Mouse (Mus musculus): ENCODE data around the gene Taf8. TPM values are rescaled to one million over a fixed set of nuclear protein-coding genes. Genes with fewer than 3 reads are reported as not detected.

Gene Taf8
- polyA plus RNA-seq, 1 experiment from 2014 or later, result 27.6 TPM

DNA sequence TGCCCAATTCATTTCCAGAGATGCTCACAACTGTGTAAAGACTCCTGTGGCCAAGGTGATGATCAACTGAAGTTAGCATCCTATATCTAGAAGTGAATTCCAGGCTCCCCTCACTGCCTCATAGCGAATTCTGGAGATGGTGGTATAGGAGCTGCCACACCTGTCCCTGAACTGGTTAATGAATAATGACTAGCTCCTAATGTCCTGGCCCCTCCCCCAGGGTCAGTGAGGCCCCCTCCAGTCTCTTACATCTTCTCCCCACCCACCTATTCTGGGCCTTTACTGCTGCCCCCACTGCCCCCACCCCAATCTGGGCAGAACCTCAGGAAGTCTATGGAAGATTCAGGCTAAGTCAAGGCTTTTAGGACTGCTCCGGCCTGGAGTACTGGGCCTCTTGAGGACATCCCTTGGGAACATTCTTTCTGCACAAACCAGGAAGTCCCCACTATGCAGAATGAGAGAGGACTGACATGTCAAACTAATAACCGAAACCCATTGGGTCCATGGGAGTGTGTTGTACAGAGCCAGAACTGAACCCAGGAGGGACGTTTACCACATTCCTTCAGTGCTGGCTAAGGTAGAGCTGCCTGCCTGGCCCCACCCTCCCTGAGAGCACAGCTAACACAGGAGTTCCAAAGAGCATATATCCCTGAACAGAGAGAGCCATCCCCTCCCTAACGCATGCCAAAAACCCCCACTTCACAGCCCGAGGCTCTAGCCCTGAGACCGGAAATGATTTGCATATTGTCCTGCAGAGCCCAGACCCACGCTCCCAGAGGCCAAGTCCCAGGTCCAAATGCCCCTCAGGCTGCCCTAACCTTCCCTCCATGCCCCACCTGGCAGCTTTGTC, 53.3 kb downstream of the Taf8 start:
- no peaks in the 10 kb centered on the region for H3K36me3 ChIP-seq (replicated peaks; ENCODE audit: control insufficient read depth, insufficient read depth, low read depth, low read length)
- DNase-seq (ENCODE audit: low spot score) (no peak), ATAC-seq (replicated peaks; ENCODE audit: insufficient number of reproducible peaks, low FRiP score, low TSS enrichment, low read depth) (no peak)
- no peak overlapping the region for H3K9ac ChIP-seq (replicated peaks; ENCODE audit: low read length)
- no peak overlapping the region for H3K4me2 ChIP-seq (ENCODE audit: low read depth, low read length)
- H3K4me3 ChIP-seq (ENCODE audit: low read depth, low read length), result no peak overlapping the region
- 33% methylated on average over 8 of the region's 8 CpGs for WGBS
- H3K27ac ChIP-seq (replicated peaks; ENCODE audit: low read depth, low read length), result no peak overlapping the region
- no peaks in the 10 kb centered on the region for H3K9me3 ChIP-seq (replicated peaks; ENCODE audit: control insufficient read depth, low read length)
- H3K4me1 ChIP-seq (ENCODE audit: control insufficient read depth, insufficient read depth, low read length), result peaks cover 2% of the 10 kb centered on the region
- H3K27me3 ChIP-seq (ENCODE audit: control insufficient read depth, insufficient read depth, low read length), result no peaks in the 10 kb centered on the region

GRCm38 (mm10) chr17:47446561-47446960, 55.5 kb downstream of the Taf8 start:
- no peak for ATAC-seq (replicated peaks; ENCODE audit: insufficient number of reproducible peaks, low FRiP score, low TSS enrichment, low read depth)
- no peak overlapping the region for H3K4me3 ChIP-seq (ENCODE audit: low read depth, low read length)
- H3K4me1 ChIP-seq (ENCODE audit: control insufficient read depth, insufficient read depth, low read length), result no peaks in the 10 kb centered on the region; the same call in 1 of the 2 replicates
- H3K9ac ChIP-seq (replicated peaks; ENCODE audit: low read length), result no peak overlapping the region
- H3K36me3 ChIP-seq (replicated peaks; ENCODE audit: control insufficient read depth, insufficient read depth, low read depth, low read length), result no peaks in the 10 kb centered on the region
- no peak overlapping the region for H3K27ac ChIP-seq (replicated peaks; ENCODE audit: low read depth, low read length)
- no peak overlapping the region for H3K4me2 ChIP-seq (ENCODE audit: low read depth, low read length)
- DNase-seq (ENCODE audit: low spot score), result no peak
- no peaks in the 10 kb centered on the region for H3K27me3 ChIP-seq (ENCODE audit: control insufficient read depth, insufficient read depth, low read length)
- no peaks in the 10 kb centered on the region for H3K9me3 ChIP-seq (replicated peaks; ENCODE audit: control insufficient read depth, low read length)
- WGBS, result 92% methylated on average over 11 of the region's 11 CpGs

- H3K9ac ChIP-seq (replicated peaks; ENCODE audit: low read length), result no peak overlapping the region
- H3K27ac ChIP-seq (replicated peaks; ENCODE audit: low read depth, low read length), result no peak overlapping the region
- H3K4me2 ChIP-seq (ENCODE audit: low read depth, low read length), result no peak overlapping the region
- H3K36me3 ChIP-seq (replicated peaks; ENCODE audit: control insufficient read depth, insufficient read depth, low read depth, low read length), result no peaks in the 10 kb centered on the region
- H3K9me3 ChIP-seq (replicated peaks; ENCODE audit: control insufficient read depth, low read length), result no peaks in the 10 kb centered on the region
- ATAC-seq (replicated peaks; ENCODE audit: insufficient number of reproducible peaks, low FRiP score, low TSS enrichment, low read depth) (no peak), DNase-seq (ENCODE audit: low spot score) (no peak)
- no peaks in the 10 kb centered on the region; the same call in 1 of the 2 replicates for H3K4me1 ChIP-seq (ENCODE audit: control insufficient read depth, insufficient read depth, low read length)
- WGBS, result 69% methylated on average over 9 of the region's 9 CpGs
- no peak overlapping the region for H3K4me3 ChIP-seq (ENCODE audit: low read depth, low read length)
- H3K27me3 ChIP-seq (ENCODE audit: control insufficient read depth, insufficient read depth, low read length), result no peaks in the 10 kb centered on the region
Measured at GRCm38 (mm10) chr17:47446025-47446424, 56.1 kb downstream of the Taf8 start.

GRCm38 (mm10) chr17:47445518-47445917, 56.6 kb downstream of the Taf8 start:
- ATAC-seq (replicated peaks; ENCODE audit: insufficient number of reproducible peaks, low FRiP score, low TSS enrichment, low read depth), result no peak
- Histone ChIP-seq H3K9ac (replicated peaks; ENCODE audit: low read length) (no peak overlapping the region), H3K27me3 (ENCODE audit: control insufficient read depth, insufficient read depth, low read length) (no peaks in the 10 kb centered on the region), H3K4me2 (ENCODE audit: low read depth, low read length) (no peak overlapping the region), H3K9me3 (replicated peaks; ENCODE audit: control insufficient read depth, low read length) (no peaks in the 10 kb centered on the region), H3K4me1 (ENCODE audit: control insufficient read depth, insufficient read depth, low read length) (no peaks in the 10 kb centered on the region; the same call in none of the 2 replicates), H3K27ac (replicated peaks; ENCODE audit: low read depth, low read length) (no peak overlapping the region), H3K36me3 (replicated peaks; ENCODE audit: control insufficient read depth, insufficient read depth, low read depth, low read length) (no peaks in the 10 kb centered on the region), H3K4me3 (ENCODE audit: low read depth, low read length) (no peak overlapping the region)
- 69% methylated on average over 11 of the region's 11 CpGs for WGBS
- DNase-seq (ENCODE audit: low spot score), result no peak

- no peaks in the 10 kb centered on the region for H3K36me3 ChIP-seq (replicated peaks; ENCODE audit: control insufficient read depth, insufficient read depth, low read depth, low read length)
- no peaks in the 10 kb centered on the region for H3K27me3 ChIP-seq (ENCODE audit: control insufficient read depth, insufficient read depth, low read length)
- H3K4me1 ChIP-seq (ENCODE audit: control insufficient read depth, insufficient read depth, low read length), result no peaks in the 10 kb centered on the region; the same call in none of the 2 replicates
- no peak overlapping the region for H3K9ac ChIP-seq (replicated peaks; ENCODE audit: low read length)
- WGBS, result 69% methylated on average over 6 of the region's 6 CpGs
- H3K27ac ChIP-seq (replicated peaks; ENCODE audit: low read depth, low read length), result no peak overlapping the region
- no peak overlapping the region for H3K4me3 ChIP-seq (ENCODE audit: low read depth, low read length)
- no peaks in the 10 kb centered on the region for H3K9me3 ChIP-seq (replicated peaks; ENCODE audit: control insufficient read depth, low read length)
- H3K4me2 ChIP-seq (ENCODE audit: low read depth, low read length), result no peak overlapping the region
- no peak for DNase-seq (ENCODE audit: low spot score)
- ATAC-seq (replicated peaks; ENCODE audit: insufficient number of reproducible peaks, low FRiP score, low TSS enrichment, low read depth), result no peak
Measured at GRCm38 (mm10) chr17:47444113-47444512, 58.0 kb downstream of the Taf8 start.

DNA sequence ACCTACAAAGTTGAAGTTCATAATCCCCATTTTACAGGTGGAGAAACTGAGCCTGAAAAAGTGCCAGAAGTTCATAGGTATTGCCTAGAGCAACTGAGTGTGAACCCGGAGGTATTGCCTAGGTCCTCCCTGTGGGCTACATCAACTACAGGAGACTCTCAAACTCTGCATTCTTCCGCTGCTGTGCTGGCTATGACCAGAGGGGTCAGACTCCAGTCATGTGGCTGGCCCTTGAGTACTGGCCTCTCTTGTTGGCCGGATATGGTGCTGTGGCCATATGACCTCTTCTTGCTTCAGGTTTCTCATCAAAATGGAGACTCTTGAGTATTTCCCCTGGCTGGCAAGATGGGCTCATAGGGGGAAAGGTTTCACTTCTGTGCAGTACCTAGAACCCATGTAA, 59.8 kb downstream of the Taf8 start:
- no peaks in the 10 kb centered on the region; the same call in 1 of the 2 replicates for H3K4me1 ChIP-seq (ENCODE audit: control insufficient read depth, insufficient read depth, low read length)
- no peaks in the 10 kb centered on the region for H3K9me3 ChIP-seq (replicated peaks; ENCODE audit: control insufficient read depth, low read length)
- no peaks in the 10 kb centered on the region for H3K36me3 ChIP-seq (replicated peaks; ENCODE audit: control insufficient read depth, insufficient read depth, low read depth, low read length)
- no peak overlapping the region for H3K4me3 ChIP-seq (ENCODE audit: low read depth, low read length)
- no peak overlapping the region for H3K4me2 ChIP-seq (ENCODE audit: low read depth, low read length)
- no peak for ATAC-seq (replicated peaks; ENCODE audit: insufficient number of reproducible peaks, low FRiP score, low TSS enrichment, low read depth)
- H3K27me3 ChIP-seq (ENCODE audit: control insufficient read depth, insufficient read depth, low read length), result peaks cover 8% of the 10 kb centered on the region
- H3K27ac ChIP-seq (replicated peaks; ENCODE audit: low read depth, low read length), result no peak overlapping the region
- H3K9ac ChIP-seq (replicated peaks; ENCODE audit: low read length), result no peak overlapping the region
- no peak for DNase-seq (ENCODE audit: low spot score)
- WGBS, result 77% methylated on average over 3 of the region's 3 CpGs

GRCm38 (mm10) chr17:47441296-47442051, 60.6 kb downstream of the Taf8 start:
- no peak overlapping the region for H3K4me3 ChIP-seq (ENCODE audit: low read depth, low read length)
- DNase-seq (ENCODE audit: low spot score), result no peak

More at GRCm38 (mm10) chr17:47441296-47442051, 60.6 kb downstream of the Taf8 start:
- Histone ChIP-seq H3K27me3 (ENCODE audit: control insufficient read depth, insufficient read depth, low read length) (peaks cover 15% of the 10 kb centered on the region), H3K9ac (replicated peaks; ENCODE audit: low read length) (no peak overlapping the region), H3K4me2 (ENCODE audit: low read depth, low read length) (no peak overlapping the region), H3K27ac (replicated peaks; ENCODE audit: low read depth, low read length) (no peak overlapping the region), H3K9me3 (replicated peaks; ENCODE audit: control insufficient read depth, low read length) (no peaks in the 10 kb centered on the region), H3K36me3 (replicated peaks; ENCODE audit: control insufficient read depth, insufficient read depth, low read depth, low read length) (no peaks in the 10 kb centered on the region), H3K4me1 (ENCODE audit: control insufficient read depth, insufficient read depth, low read length) (no peaks in the 10 kb centered on the region; the same call in 1 of the 2 replicates)
- ATAC-seq (replicated peaks; ENCODE audit: insufficient number of reproducible peaks, low FRiP score, low TSS enrichment, low read depth), result no peak
- WGBS, result 58% methylated on average over 19 of the region's 19 CpGs
